Mouse (Mus musculus) spleen, postnatal 14 days (tissue): ENCODE measurements around the gene Olfr412.

Experiments used
- DNase-seq, 2 experiments: peaks; one replicate each; pipeline ENCODE4 v3.0.0; 2021 to 2022; ENCODE audit warnings: low spot score in 2 of 2

The Olfr412 gene

GRCm38 (mm10) chr11:74413449-74413972 lies 51.6 kb downstream of the Olfr412 start:
- no peak for DNase-seq

- DNase-seq, result no peak
These were observed 52.2 kb downstream of the Olfr412 start for GRCm38 (mm10) chr11:74414112-74414511.

GRCm38 (mm10) chr11:74415736-74416135 lies 53.9 kb downstream of the Olfr412 start:
- no peak for DNase-seq
